Mouse (Mus musculus) G1E (cell line): ENCODE measurements around the gene Gm3424.
"Not testable (repeated sequence)": the region's sequence is repeated elsewhere in the genome, so short reads cannot be mapped to it uniquely, and the experiment has no call there.

Experiments used
- CTCF ChIP-seq: IDR thresholded peaks from 2 replicates; pipeline ENCODE4 v1.5.1; 2012; ENCODE audit warnings: low read depth, low read length, inconsistent platforms, mixed read lengths
- GATA1 ChIP-seq: IDR thresholded peaks from 2 replicates; pipeline ENCODE4 v1.6.1; 2012; ENCODE audit warnings: borderline replicate concordance, low read length, inconsistent platforms, mixed read lengths
- GATA2 ChIP-seq: IDR thresholded peaks from 2 replicates; pipeline ENCODE4 v1.6.1; 2012; ENCODE audit warnings: low read depth, low read length, inconsistent platforms, borderline replicate concordance
- POLR2AphosphoS5 ChIP-seq: IDR thresholded peaks from 2 replicates; pipeline ENCODE4 v1.6.1; 2012; ENCODE audit warnings: low read depth, low read length, inconsistent platforms; ENCODE audit not compliant: insufficient replicate concordance
- TAL1 ChIP-seq: conservative IDR thresholded peaks from 2 replicates; pipeline ENCODE4 v1.6.1; 2012; ENCODE audit warnings: low read depth, low read length, inconsistent platforms, mixed read lengths

GRCm38 (mm10) chr14:5879136-5879535, 49.0 kb upstream of the Gm3424 start:
- TF ChIP-seq CTCF, GATA1, TAL1, POLR2AphosphoS5, GATA2: not testable (repeated sequence)
